Mouse (Mus musculus) brain, embryonic 18.5 days (tissue): ENCODE results near the gene Cxcl17.
A peak's percentile ranks its signal among the peaks of the same experiment; 100 is the strongest.
"Not testable (repeated sequence)": the region's sequence is repeated elsewhere in the genome, so short reads cannot be mapped to it uniquely, and the experiment has no call there.

Source experiments
- DNase-seq: peaks from one replicate; pipeline ENCODE4 v3.0.0-alpha.2; 2012; ENCODE audit warnings: low read depth, low spot score

Gene Cxcl17

DNA sequence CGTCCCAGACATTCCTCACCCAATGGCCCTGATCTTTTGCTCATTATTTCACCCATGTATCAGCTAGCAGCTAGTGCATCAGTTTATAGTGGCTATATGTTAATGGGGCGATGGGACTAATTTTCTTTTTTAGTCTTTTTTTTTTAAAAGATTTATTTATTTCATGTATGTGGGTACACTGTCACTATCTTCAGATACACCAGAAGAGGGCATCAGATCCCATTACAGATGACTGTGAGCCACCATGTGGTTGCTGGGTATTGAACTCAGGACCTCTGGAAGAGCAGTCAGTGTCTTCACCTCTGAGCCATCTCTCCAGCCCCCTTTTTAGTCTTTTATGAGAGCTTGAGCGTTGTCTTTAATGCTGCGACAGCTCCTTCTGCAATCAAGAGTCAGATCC is 13.7 kb upstream of the Cxcl17 start:
- DNase-seq = not testable (repeated sequence)

- peak; percentile 28 for DNase-seq
Measured at GRCm38 (mm10) chr7:25424429-25424828, 11.7 kb upstream of the Cxcl17 start.

DNA sequence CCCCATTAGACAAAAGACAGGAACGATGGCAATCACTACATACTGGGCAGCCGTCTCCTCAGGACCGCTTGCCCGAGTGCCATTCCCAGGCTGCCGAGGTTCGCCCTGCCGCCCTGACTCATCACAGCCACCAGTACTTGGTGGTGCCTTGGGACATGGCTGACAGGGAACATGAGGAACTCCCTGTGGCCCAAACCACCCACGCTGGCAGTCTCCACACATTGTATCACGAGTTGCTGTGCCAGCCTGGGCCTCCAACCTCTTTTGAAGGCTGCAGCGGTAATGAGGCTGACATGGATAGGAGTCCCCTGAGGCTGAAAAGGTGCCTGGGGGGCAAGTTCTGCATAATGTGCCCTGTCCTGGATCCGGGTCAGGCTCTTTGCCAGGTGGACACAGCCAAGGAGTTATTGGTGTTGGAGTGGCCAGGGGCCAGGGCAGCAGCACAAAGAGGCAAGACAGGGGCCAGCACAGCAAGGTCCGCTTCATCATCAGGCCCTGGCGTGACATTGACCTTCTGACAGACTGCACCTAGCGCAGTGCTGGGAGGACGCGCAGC is 9.7 kb upstream of the Cxcl17 start:
- no peak for DNase-seq

DNA sequence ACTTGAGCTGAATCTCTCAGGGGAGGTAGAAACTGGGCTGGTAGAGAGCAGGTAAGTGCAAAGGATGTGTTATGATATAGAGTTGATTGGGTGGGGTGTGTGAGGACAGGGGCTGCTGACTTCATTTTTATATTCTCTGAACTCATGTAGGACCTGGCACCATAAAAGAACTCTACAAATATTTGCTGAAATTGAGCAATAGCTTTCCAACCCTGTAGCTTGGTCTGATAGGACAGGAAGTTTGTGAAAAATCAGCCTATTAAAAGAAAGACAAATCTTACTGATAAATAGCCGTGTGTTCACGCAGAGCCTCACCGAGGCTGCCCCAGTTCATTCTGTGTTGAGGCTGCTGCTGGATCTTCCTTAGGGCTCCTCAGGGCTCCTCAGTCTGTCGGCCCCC is 7.3 kb upstream of the Cxcl17 start:
- no peak for DNase-seq

- no peak for DNase-seq
Measured at GRCm38 (mm10) chr7:25419536-25419935, 6.8 kb upstream of the Cxcl17 start.

GRCm38 (mm10) chr7:25417597-25417996 is 4.9 kb upstream of the Cxcl17 start:
- no peak for DNase-seq

DNA sequence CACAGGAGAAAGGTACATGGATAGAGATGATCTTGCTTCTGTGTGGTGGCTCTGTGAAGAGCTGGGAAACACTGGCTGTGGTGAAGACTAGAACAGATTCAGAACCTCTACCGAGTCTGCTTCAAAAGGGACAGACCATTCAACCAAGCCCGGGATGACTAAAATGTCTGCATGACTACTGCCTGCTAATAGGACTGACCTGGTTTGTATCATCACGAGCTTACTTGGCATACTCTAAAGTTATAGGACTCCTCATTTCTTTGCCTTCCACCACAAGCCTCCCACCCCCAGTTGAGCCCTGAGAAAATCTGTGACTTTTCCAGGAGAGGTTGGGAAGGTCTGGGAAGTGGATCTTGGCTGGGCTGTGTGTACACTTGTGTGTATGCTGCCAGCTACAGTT is 825 bp downstream of the Cxcl17 start:
- no peak for DNase-seq

DNA sequence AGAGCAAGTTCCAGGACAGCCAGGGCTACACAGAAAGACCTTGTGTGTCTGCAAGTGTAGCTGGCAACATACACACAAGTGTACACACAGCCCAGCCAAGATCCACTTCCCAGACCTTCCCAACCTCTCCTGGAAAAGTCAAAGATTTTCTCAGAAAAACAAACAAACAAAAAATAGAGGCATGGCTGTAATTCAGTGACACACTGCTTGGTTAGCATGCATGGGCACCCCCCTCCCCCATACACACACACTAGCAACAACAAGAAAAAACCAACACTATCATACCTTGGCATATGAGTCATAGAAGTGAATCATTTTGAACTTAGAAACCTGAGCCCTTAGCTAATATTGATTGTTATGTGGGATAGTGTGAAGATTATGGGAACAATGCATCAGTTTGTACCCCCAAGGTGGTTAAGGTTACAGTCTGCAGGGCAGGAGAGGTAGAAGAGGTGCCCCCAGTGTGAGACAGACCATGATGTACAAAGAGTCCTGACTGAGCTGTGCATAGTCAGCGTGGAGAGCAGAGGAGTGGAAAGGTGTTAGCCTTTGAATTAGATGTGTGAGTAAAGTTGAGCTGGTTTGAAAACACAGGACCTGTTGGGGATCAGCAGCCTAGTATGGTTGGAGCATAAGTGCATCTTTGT is 1.6 kb downstream of the Cxcl17 start:
- no peak for DNase-seq

- DNase-seq = no peak
Measured at GRCm38 (mm10) chr7:25409114-25409760, 3.4 kb downstream of the Cxcl17 start.

DNA sequence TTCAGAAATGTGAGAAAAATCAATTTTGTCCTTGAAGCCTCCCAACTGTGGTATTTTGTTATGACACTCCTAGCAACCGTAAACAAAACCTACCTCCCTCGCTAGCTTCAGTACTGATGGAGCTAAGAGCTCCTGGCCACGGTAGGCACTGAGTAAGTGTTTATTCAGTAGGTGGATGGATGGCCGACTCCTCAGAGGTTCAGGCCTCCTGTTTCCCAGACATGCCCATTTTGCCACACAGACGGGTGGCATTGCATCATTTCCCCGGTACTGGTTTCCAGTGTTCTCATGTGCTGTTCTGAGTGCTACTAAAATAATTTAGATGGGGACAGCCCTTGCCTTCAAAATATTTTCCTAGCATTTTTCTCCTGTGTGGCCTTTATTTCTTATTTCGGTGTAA is 6.2 kb downstream of the Cxcl17 start:
- no peak for DNase-seq

GRCm38 (mm10) chr7:25402671-25403101 is 10.0 kb downstream of the Cxcl17 start:
- DNase-seq = no peak

- DNase-seq = no peak
Measured at GRCm38 (mm10) chr7:25401986-25402385, 10.7 kb downstream of the Cxcl17 start.

DNA sequence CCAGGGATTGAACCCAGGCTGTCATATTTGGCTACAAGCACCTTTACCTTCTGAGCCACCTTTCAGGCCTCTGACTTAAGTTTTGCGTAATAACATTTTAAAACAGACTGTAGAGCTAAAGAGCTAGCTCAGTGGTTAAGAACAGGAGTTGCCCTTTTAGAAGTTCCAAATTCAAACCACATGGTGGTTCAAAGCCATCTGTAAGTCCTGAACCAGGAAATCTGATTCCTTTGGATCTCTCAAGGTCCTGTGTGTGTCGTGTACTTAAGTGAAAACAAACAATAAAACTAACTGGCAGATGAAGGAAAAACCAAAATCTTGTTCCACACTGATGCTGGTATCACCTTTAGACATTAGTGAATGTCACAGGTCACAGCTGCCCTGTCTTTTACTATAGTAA is 11.1 kb downstream of the Cxcl17 start:
- DNase-seq = no peak

GRCm38 (mm10) chr7:25399028-25399427 is 13.7 kb downstream of the Cxcl17 start:
- DNase-seq = not testable (repeated sequence)

DNA sequence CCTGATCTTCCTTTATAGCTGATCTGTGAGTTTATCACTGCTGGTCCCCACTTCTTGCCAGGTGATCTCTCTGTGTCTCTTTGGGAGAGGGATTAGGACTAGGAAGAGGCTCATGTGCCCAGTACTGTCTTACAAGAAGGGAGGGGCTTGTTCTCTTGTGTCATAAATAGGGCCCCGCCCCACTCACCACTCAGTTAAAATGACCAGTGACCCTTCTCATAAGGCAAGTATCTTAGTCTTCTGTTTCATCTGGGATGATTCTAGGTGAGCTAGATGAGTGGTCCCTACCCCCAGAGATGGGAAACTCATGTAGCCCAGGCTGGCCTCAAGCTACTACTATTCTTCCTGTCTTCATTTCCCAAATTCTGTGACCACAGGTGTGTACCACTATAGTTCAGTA is 14.1 kb downstream of the Cxcl17 start, which contains the start of gene Lipe:
Lipe (minus strand) TSS at position 101 of the 400 bp plus-strand sequence.
- no peak for DNase-seq

- DNase-seq = no peak
Measured at GRCm38 (mm10) chr7:25396621-25397020, 16.1 kb downstream of the Cxcl17 start.

GRCm38 (mm10) chr7:25395558-25396521 is 16.8 kb downstream of the Cxcl17 start:
- peak; percentile 94 for DNase-seq

DNA sequence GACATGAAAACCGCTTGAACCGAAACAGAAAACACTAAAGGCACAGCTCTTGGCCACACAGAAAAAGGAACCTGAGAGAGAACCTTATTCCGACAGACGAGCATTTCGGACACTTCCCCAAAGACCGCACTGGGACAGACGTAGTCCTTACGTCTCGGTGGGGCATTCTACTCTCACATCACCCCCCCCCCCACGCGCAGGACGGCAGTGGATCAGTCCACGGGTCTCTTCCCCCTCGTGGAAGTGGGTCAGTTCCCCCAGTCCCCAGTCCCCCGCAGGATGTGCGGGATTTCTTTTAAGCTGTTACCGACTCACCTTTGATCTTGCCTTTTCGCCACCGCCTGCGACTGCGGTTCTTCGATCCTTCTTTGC is 17.5 kb downstream of the Cxcl17 start:
- DNase-seq = no peak

- DNase-seq = no peak
Measured at GRCm38 (mm10) chr7:25394754-25395153, 17.9 kb downstream of the Cxcl17 start.

DNA sequence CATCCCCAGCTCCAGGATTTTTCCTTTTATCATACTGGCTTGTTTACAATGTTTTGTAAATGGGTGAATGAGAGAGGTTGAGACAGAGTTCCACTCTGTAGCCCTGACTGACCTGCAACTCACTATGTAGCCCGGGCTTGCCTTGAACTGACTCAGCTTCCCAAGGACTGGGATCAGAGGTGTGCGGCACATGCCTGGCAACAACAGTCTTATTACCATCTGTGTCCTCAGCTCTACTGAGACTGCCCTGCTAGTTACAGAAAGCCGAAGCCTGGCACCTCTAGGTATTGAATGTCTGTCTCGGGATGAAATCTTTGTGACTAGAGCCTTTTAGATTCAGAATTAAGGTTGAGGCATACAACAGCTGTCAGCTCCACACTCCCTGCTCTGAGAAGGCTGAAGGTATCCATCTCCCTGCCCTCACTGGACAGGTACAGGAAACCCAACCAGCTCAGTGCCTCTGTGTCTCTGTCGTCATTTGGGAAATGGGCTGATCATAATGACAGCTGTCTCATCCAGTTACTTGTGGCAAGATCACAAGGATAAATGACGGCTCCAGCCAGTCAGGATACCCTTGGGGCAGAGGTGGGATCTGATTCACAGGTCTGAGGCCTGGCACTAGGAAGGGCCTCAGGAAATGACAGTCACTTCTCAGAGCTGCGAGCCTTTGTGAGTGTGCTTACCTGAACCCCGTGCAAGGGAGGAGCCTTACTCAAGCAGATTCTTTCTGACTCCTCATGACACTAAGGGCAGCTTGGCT is 19.1 kb downstream of the Cxcl17 start:
- no peak for DNase-seq

DNA sequence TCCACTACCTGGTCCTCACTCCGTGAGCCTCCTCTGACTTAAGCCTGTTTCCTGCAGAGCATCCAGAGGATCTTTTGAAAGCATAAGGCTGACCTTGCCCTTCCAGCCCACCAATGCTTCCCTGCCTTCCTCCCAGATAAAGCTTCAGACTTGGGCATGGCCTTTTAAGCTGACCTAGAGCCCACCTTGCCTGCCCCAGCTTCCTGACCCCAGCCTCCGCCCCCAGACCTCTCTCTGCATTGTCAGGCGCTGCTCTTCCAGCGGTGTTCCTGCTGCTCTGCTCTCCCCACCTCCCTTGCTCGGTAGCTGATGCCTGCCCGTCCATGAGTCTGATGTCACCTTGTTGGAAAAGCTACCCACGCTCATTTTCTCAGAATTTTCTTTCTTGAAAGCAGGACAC is 19.8 kb downstream of the Cxcl17 start:
- DNase-seq = no peak
